Mouse (Mus musculus): Measurements from ENCODE around the gene Plppr2.

GRCm38 (mm10) chr9:21983911-21984310 lies 47.1 kb downstream of the Plppr2 start:
- TF ChIP-seq CTCF (IDR thresholded peaks at IDR 0.05; ENCODE audit: low read depth) (no peak), EP300 (IDR thresholded peaks at IDR 0.05; ENCODE audit: low read depth) (no peak)

Measured in heart, postnatal 0 days (tissue).